Mouse (Mus musculus): ENCODE results near the gene Nat14. TPM values are rescaled to one million over a fixed set of nuclear protein-coding genes. Genes with fewer than 3 reads are reported as not detected.

The Nat14 gene
- polyA plus RNA-seq, 2 experiments: 0.92 to 7.6 TPM

DNA sequence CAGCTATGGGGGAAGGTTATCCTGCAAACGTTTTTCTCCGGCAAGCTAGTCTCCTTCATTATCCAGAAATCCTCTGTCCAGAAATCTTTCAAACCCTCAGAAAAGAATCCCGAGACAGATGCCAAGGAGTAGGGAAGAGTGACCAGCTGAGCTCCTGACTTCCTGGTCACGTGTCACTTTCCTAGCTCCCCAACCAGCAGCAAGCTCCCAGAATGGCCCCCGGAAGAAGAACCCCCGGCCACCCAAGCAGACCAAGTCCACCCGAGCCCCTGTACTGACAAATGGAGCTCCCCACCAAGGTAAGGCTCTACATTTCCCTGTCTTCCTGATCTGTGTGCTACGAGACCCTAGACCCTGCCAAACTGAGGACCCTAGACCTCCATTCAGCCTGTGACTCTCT, 5.9 kb downstream of the Nat14 start:
- ATAC-seq (ENCODE audit: low FRiP score, low read depth): no peak
- Histone ChIP-seq H3K4me3 (replicated peaks; ENCODE audit: low read length) (no peak overlapping the region), H3K36me3 (ENCODE audit: control insufficient read depth, insufficient read depth, low read length) (no peaks in the 10 kb centered on the region), H3K27me3 (ENCODE audit: control insufficient read depth, insufficient read depth, low read length) (no peaks in the 10 kb centered on the region), H3K4me1 (ENCODE audit: control insufficient read depth, insufficient read depth, low read length) (peaks cover 44% of the 10 kb centered on the region), H3K4me2 (replicated peaks; ENCODE audit: low read depth, low read length, severe bottlenecking) (0 out of 2 replicates have a peak overlapping the region, but pooled peaks have one; percentile 3), H3K9ac (ENCODE audit: low read depth, low read length, severe bottlenecking) (no peak overlapping the region), H3K27ac (replicated peaks; ENCODE audit: low read depth, low read length) (no peak overlapping the region; the same call in 1 of the 2 replicates), H3K9me3 (ENCODE audit: control insufficient read depth, low read length) (no peaks in the 10 kb centered on the region)
- no peak for DNase-seq (ENCODE audit: low spot score)
- no peak for TF ChIP-seq POLR2A (IDR thresholded peaks at IDR 0.05; ENCODE audit: borderline replicate concordance, extremely low read depth, insufficient read depth, insufficient read length)
- WGBS: 56% methylated on average over 8 of the region's 8 CpGs

DNA sequence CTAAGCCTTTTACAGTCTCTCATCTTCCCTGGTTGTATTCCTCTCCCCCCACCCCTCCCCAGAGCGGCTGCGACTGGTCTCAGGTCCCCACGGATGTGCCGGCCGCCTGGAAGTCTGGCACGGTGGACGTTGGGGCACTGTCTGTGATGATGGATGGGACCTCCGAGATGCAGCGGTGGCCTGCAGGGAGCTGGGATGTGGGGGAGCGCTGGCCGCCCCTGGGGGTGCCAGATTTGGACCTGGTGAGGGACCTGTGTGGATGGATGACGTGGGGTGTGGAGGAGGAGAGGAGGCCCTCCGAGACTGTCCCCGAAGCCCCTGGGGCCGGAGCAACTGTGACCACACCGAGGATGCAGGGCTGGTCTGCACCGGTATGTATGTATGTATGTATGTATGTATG, 6.5 kb downstream of the Nat14 start:
- 65% methylated on average over 17 of the region's 17 CpGs for WGBS
- H3K9ac ChIP-seq (ENCODE audit: low read depth, low read length, severe bottlenecking): no peak overlapping the region

DNA sequence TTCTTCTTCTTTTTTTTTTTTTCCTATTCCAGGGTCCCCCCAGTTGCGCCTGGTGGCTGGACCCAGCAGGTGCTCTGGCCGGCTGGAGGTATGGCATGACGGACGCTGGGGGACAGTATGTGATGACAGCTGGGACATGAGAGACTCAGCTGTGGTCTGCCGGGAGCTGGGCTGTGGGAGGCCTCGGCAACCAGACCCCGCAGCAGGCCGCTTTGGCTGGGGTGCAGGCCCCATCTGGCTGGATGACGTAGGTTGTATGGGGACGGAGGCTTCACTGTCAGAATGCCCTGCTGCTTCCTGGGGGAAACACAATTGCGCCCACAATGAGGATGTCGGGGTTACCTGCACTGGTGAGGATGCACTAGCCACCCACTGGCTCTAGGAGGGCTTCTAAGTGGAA, 11.3 kb downstream of the Nat14 start:
- DNase-seq (ENCODE audit: low spot score): no peak
- no peaks in the 10 kb centered on the region for H3K27me3 ChIP-seq (ENCODE audit: control insufficient read depth, insufficient read depth, low read length)
- no peaks in the 10 kb centered on the region for H3K36me3 ChIP-seq (ENCODE audit: control insufficient read depth, insufficient read depth, low read length)
- no peak overlapping the region for H3K4me3 ChIP-seq (replicated peaks; ENCODE audit: low read length)
- no peak overlapping the region for H3K4me2 ChIP-seq (replicated peaks; ENCODE audit: low read depth, low read length, severe bottlenecking)
- WGBS: 72% methylated on average over 12 of the region's 12 CpGs
- no peaks in the 10 kb centered on the region for H3K9me3 ChIP-seq (ENCODE audit: control insufficient read depth, low read length)
- peak; percentile 29; the same call in 1 of the 2 replicates for ATAC-seq (ENCODE audit: low FRiP score, low read depth)
- TF ChIP-seq POLR2A (IDR thresholded peaks at IDR 0.05; ENCODE audit: borderline replicate concordance, extremely low read depth, insufficient read depth, insufficient read length): no peak
- 0 out of 2 replicates have a peak overlapping the region, but pooled peaks have one; percentile 25 for H3K9ac ChIP-seq (ENCODE audit: low read depth, low read length, severe bottlenecking)
- no peak overlapping the region for H3K27ac ChIP-seq (replicated peaks; ENCODE audit: low read depth, low read length)
- H3K4me1 ChIP-seq (ENCODE audit: control insufficient read depth, insufficient read depth, low read length): no peaks in the 10 kb centered on the region

More for the DNA sequence above, 6.5 kb downstream of the Nat14 start:
- DNase-seq (ENCODE audit: low spot score) (no peak), ATAC-seq (ENCODE audit: low FRiP score, low read depth) (no peak)
- Histone ChIP-seq H3K36me3 (ENCODE audit: control insufficient read depth, insufficient read depth, low read length) (no peaks in the 10 kb centered on the region), H3K4me2 (replicated peaks; ENCODE audit: low read depth, low read length, severe bottlenecking) (no peak overlapping the region), H3K27ac (replicated peaks; ENCODE audit: low read depth, low read length) (no peak overlapping the region), H3K9me3 (ENCODE audit: control insufficient read depth, low read length) (no peaks in the 10 kb centered on the region), H3K27me3 (ENCODE audit: control insufficient read depth, insufficient read depth, low read length) (no peaks in the 10 kb centered on the region), H3K4me3 (replicated peaks; ENCODE audit: low read length) (no peak overlapping the region), H3K4me1 (ENCODE audit: control insufficient read depth, insufficient read depth, low read length) (peaks cover 38% of the 10 kb centered on the region)
- TF ChIP-seq POLR2A (IDR thresholded peaks at IDR 0.05; ENCODE audit: borderline replicate concordance, extremely low read depth, insufficient read depth, insufficient read length): no peak

DNA sequence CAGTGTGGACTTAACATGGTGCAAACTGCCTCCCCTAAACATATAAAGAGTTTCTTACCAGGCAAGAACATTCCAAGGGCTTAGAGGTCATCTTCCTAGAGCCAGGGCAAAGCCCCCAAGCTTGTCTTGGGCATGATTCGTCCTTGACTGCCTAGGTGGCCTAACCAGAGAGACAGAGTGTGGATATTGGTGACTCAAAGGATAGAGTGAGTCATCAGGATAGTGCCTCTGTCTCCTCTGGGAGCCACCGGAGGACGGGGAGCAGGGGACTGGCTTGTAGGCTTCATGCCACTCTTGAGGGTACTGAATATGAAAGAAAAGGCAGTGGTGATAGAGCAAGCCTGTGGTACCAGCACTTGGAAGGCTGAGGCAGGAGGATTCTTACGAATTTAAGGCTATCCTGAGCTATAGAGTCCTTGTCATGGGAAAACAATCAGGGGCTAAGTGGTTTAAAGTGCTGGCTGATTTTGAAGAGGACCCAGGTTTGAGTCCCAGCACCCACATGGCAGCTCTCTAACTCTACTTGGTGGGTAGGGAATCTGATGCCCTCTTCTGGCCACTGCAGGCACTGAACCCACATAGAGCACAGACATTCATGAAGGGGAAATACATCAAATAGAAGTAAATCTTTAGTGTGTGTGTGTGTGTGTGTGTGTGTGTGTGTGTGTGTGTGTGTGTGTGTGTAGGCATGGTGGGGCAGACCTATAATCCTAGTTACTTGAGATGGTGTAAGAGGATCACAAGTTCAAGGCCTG, 12.5 kb downstream of the Nat14 start:
- Histone ChIP-seq H3K9ac (ENCODE audit: low read depth, low read length, severe bottlenecking) (no peak overlapping the region), H3K4me2 (replicated peaks; ENCODE audit: low read depth, low read length, severe bottlenecking) (no peak overlapping the region), H3K4me3 (replicated peaks; ENCODE audit: low read length) (no peak overlapping the region), H3K27ac (replicated peaks; ENCODE audit: low read depth, low read length) (no peak overlapping the region), H3K9me3 (ENCODE audit: control insufficient read depth, low read length) (no peaks in the 10 kb centered on the region), H3K27me3 (ENCODE audit: control insufficient read depth, insufficient read depth, low read length) (no peaks in the 10 kb centered on the region), H3K4me1 (ENCODE audit: control insufficient read depth, insufficient read depth, low read length) (no peaks in the 10 kb centered on the region), H3K36me3 (ENCODE audit: control insufficient read depth, insufficient read depth, low read length) (no peaks in the 10 kb centered on the region)
- ATAC-seq (ENCODE audit: low FRiP score, low read depth): no peak
- no peak for TF ChIP-seq POLR2A (IDR thresholded peaks at IDR 0.05; ENCODE audit: borderline replicate concordance, extremely low read depth, insufficient read depth, insufficient read length)
- 79% methylated on average over 4 of the region's 4 CpGs for whole genome bisulfite sequencing
- DNase-seq (ENCODE audit: low spot score): no peak

DNA sequence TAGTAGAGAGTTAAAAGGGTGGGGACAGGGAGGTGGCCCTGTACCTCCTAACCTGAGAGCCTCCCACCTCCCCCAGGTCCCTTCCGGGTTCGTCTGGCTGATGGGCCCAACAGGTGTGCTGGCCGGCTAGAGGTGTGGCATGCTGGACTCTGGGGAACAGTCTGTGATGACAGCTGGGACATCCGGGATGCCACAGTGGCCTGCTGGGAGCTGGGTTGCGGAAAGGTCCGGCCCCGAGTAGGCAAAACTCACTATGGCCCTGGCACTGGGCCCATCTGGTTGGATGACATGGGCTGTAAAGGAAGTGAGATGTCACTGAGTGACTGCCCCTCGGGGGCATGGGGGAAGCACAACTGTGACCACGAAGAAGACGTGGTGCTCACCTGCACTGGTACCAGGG, 15.0 kb downstream of the Nat14 start:
- ATAC-seq (ENCODE audit: low FRiP score, low read depth) (no peak), DNase-seq (ENCODE audit: low spot score) (no peak)
- Histone ChIP-seq H3K9me3 (ENCODE audit: control insufficient read depth, low read length) (no peaks in the 10 kb centered on the region), H3K4me3 (replicated peaks; ENCODE audit: low read length) (no peak overlapping the region), H3K27ac (replicated peaks; ENCODE audit: low read depth, low read length) (no peak overlapping the region), H3K36me3 (ENCODE audit: control insufficient read depth, insufficient read depth, low read length) (no peaks in the 10 kb centered on the region), H3K27me3 (ENCODE audit: control insufficient read depth, insufficient read depth, low read length) (no peaks in the 10 kb centered on the region), H3K9ac (ENCODE audit: low read depth, low read length, severe bottlenecking) (no peak overlapping the region), H3K4me1 (ENCODE audit: control insufficient read depth, insufficient read depth, low read length) (no peaks in the 10 kb centered on the region), H3K4me2 (replicated peaks; ENCODE audit: low read depth, low read length, severe bottlenecking) (no peak overlapping the region)
- TF ChIP-seq POLR2A (IDR thresholded peaks at IDR 0.05; ENCODE audit: borderline replicate concordance, extremely low read depth, insufficient read depth, insufficient read length): no peak
- 75% methylated on average over 10 of the region's 10 CpGs for WGBS
